Comparison of ENCODE assay signal across 8 mouse cellular contexts in genomic region chr9:46642696-46643095, GRCm38 (mm10).
DNase-seq lines count a peak whose midpoint lies in the region; ATAC-seq and TF ChIP-seq lines count a peak whose summit lies in the region.

No protein-coding gene starts in this region.

- no peak overlapping the region for H3K4me2 ChIP-seq in kidney, embryonic 16.5 days (replicated peaks; ENCODE audit: low read depth, low read length)
- H3K4me2 ChIP-seq in liver, embryonic 11.5 days, result no peak overlapping the region

- no peak overlapping the region for H3K27ac ChIP-seq in kidney, adult 2 months (ENCODE audit: insufficient read depth, low read depth, low read length)
- H3K27ac ChIP-seq in kidney, embryonic 16.5 days (ENCODE audit: low read length), result no peak overlapping the region
- no peak overlapping the region for H3K27ac ChIP-seq in liver, embryonic 11.5 days (ENCODE audit: low read depth, low read length)

- TF ChIP-seq CTCF in kidney, adult 2 months (conservative IDR thresholded peaks at IDR 0.05; ENCODE audit: insufficient read depth, insufficient read length, low read depth, low read length), result no peak

- H3K9me3 ChIP-seq in kidney, embryonic 16.5 days (ENCODE audit: low read length), result no peaks in the 10 kb centered on the region
- H3K9me3 ChIP-seq in liver, embryonic 11.5 days (ENCODE audit: control insufficient read depth, low read length), result no peaks in the 10 kb centered on the region

- no peak for TF ChIP-seq POLR2A in kidney, adult 2 months (IDR thresholded peaks at IDR 0.05; ENCODE audit: low read depth, low read length)

- H3K4me3 ChIP-seq in kidney, adult 2 months (ENCODE audit: insufficient read depth, low read depth, low read length), result no peak overlapping the region
- no peak overlapping the region for H3K4me3 ChIP-seq in kidney, embryonic 16.5 days (ENCODE audit: low read length)
- no peak overlapping the region for H3K4me3 ChIP-seq in liver, embryonic 11.5 days (ENCODE audit: low read depth, low read length)

- 8% methylated on average over 9 of the region's 9 CpGs for WGBS in kidney, adult 2 months
- 4% methylated on average over 9 of the region's 9 CpGs for WGBS in kidney, embryonic 16.5 days
- WGBS in liver, embryonic 11.5 days, result 10% methylated on average over 9 of the region's 9 CpGs

- no peaks in the 10 kb centered on the region for H3K4me1 ChIP-seq in kidney, adult 2 months (ENCODE audit: control insufficient read depth, insufficient read depth, low read length)
- no peaks in the 10 kb centered on the region for H3K4me1 ChIP-seq in kidney, embryonic 16.5 days (ENCODE audit: insufficient read depth, low read length)
- no peaks in the 10 kb centered on the region for H3K4me1 ChIP-seq in liver, embryonic 11.5 days (replicated peaks; ENCODE audit: control insufficient read depth, insufficient read depth, low read length)

- H3K36me3 ChIP-seq in kidney, adult 2 months (ENCODE audit: control insufficient read depth, insufficient read depth, low read length), result no peaks in the 10 kb centered on the region
- H3K36me3 ChIP-seq in kidney, embryonic 16.5 days (ENCODE audit: insufficient read depth, low read length), result no peaks in the 10 kb centered on the region
- no peaks in the 10 kb centered on the region for H3K36me3 ChIP-seq in liver, embryonic 11.5 days (ENCODE audit: control insufficient read depth, insufficient read depth, low read length)

- H3K27me3 ChIP-seq in kidney, adult 2 months (replicated peaks; ENCODE audit: control insufficient read depth, insufficient read depth, low read length), result no peaks in the 10 kb centered on the region
- no peaks in the 10 kb centered on the region for H3K27me3 ChIP-seq in kidney, embryonic 16.5 days (ENCODE audit: insufficient read depth, low read length)
- H3K27me3 ChIP-seq in liver, embryonic 11.5 days (replicated peaks; ENCODE audit: control insufficient read depth, insufficient read depth, low read length), result no peaks in the 10 kb centered on the region

- H3K9ac ChIP-seq in kidney, embryonic 16.5 days (replicated peaks; ENCODE audit: low read length), result no peak overlapping the region
- no peak overlapping the region for H3K9ac ChIP-seq in liver, embryonic 11.5 days (ENCODE audit: low read depth, low read length)

- no peak for ATAC-seq in kidney, embryonic 16.5 days (ENCODE audit: low FRiP score, low TSS enrichment)
- ATAC-seq in liver, embryonic 11.5 days (replicated peaks; ENCODE audit: low FRiP score), result no peak
- no peak for ATAC-seq in activated CD4-positive, CD25-positive, alpha-beta regulatory T cell, adult 4 months

- DNase-seq in kidney, adult 2 months, result peak; percentile 34
- DNase-seq in R1 (ENCODE audit: low read depth, low spot score), result peak; percentile 40
- DNase-seq in embryo, embryonic 10.5 days (ENCODE audit: low spot score), result peak; percentile 81
- peak; percentile 58 for DNase-seq in liver, embryonic 11.5 days (ENCODE audit: low spot score)
- DNase-seq in layer of hippocampus, postnatal 36 days, result no peak
- DNase-seq in layer of hippocampus, adult 9-10 months (ENCODE audit: low spot score), result no peak

Comparison
In these comparisons a context has a peak if more than half of its experiments do, and no peak if none do; other contexts are left out.
1. DNase-seq: peak in kidney, adult 2 months (single experiment), R1 (single experiment), embryo, embryonic 10.5 days (single experiment) and liver, embryonic 11.5 days (single experiment); none in layer of hippocampus, postnatal 36 days (0 of 2) and layer of hippocampus, adult 9-10 months (single experiment).